Mouse (Mus musculus) embryonic facial prominence, embryonic 11.5 days (tissue): ENCODE data around the gene Lcor. TPM values are rescaled to one million over a fixed set of nuclear protein-coding genes. Genes with fewer than 3 reads are reported as not detected.

Experiments
- ATAC-seq: fragments of 200-750 bp; cut with Nextera tagmentation; replicated peaks from 2 replicates; pipeline ENCODE4 v1.8.0; 2017; ENCODE audit warnings: low read depth; ENCODE audit not compliant: insufficient number of reproducible peaks, low FRiP score, low TSS enrichment
- DNase-seq: peaks from one replicate; pipeline ENCODE4 v3.0.0-alpha.2; 2015; ENCODE audit warnings: low spot score
- H3K27ac ChIP-seq: fragments of 300-500 bp; sonication (generic); replicated peaks from 2 replicates; pipeline ENCODE4 v1.5.1; 2014; ENCODE audit warnings: mild to moderate bottlenecking, low read depth, low read length, control low read depth
- H3K27me3 ChIP-seq: fragments of 300-500 bp; sonication (generic); 2 replicates; pipeline ENCODE4 v1.6.1; 2014; ENCODE audit warnings: mild to moderate bottlenecking, low read length, moderate library complexity, mixed read lengths; ENCODE audit not compliant: control insufficient read depth, insufficient read depth
- H3K36me3 ChIP-seq: fragments of 300-500 bp; sonication (generic); replicated peaks from 2 replicates; pipeline ENCODE4 v1.6.1; 2014; ENCODE audit warnings: low read depth, mild to moderate bottlenecking, low read length, moderate library complexity, mixed read lengths; ENCODE audit not compliant: control insufficient read depth, insufficient read depth
- H3K4me1 ChIP-seq: fragments of 300-500 bp; sonication (generic); 2 replicates; pipeline ENCODE4 v1.6.1; 2014; ENCODE audit warnings: low read length, mixed read lengths; ENCODE audit not compliant: control insufficient read depth, insufficient read depth
- H3K4me2 ChIP-seq: fragments of 300-500 bp; sonication (generic); 2 replicates; pipeline ENCODE4 v1.6.1; 2014; ENCODE audit warnings: low read depth, mild to moderate bottlenecking, control low read depth, low read length, moderate library complexity
- H3K4me3 ChIP-seq: fragments of 300-500 bp; sonication (generic); 2 replicates; pipeline ENCODE4 v1.5.1; 2014; ENCODE audit warnings: low read depth, low read length, control low read depth
- H3K9ac ChIP-seq: fragments of 300-500 bp; sonication (generic); replicated peaks from 2 replicates; pipeline ENCODE4 v1.6.1; 2014; ENCODE audit warnings: mild to moderate bottlenecking, control low read depth, low read length
- H3K9me3 ChIP-seq: fragments of 300-500 bp; sonication (generic); replicated peaks from 2 replicates; pipeline ENCODE4 v1.6.1; 2016; ENCODE audit warnings: mild to moderate bottlenecking, low read length, inconsistent platforms, mixed read lengths; ENCODE audit not compliant: control insufficient read depth
- WGBS: fragments of 180-500 bp; shearing (Covaris S2); extraction: QIAGEN DNeasy Blood & Tissue Kit; methylation state at CpG from one replicate; pipeline ENCODE4 v1.1.7; 2014; 5-methylcytosine and 5-hydroxymethylcytosine counted together
- polyA plus RNA-seq: library from polyadenylated mRNA; unstranded; fragments of >200 nt; fragmentation: Nextera tagmentation; extraction: Ambion mirVana; gene quantifications from 2 replicates; pipeline ENCODE4 v1.2.1, GENCODE M21; 2014

Gene Lcor
- polyA plus RNA-seq, 1 experiment from 2014 or later = 15.4 TPM

- H3K4me1 ChIP-seq = no peaks in the 10 kb centered on the region
- H3K9ac ChIP-seq = no peak overlapping the region
- ATAC-seq (no peak), DNase-seq (no peak)
- H3K4me2 ChIP-seq = no peak overlapping the region
- WGBS = 90% methylated on average over 4 of the region's 4 CpGs
- H3K27me3 ChIP-seq = no peaks in the 10 kb centered on the region
- H3K27ac ChIP-seq = no peak overlapping the region
- H3K36me3 ChIP-seq = peaks cover 9% of the 10 kb centered on the region
- no peak overlapping the region for H3K4me3 ChIP-seq
- H3K9me3 ChIP-seq = no peaks in the 10 kb centered on the region
These were observed 97.0 kb downstream of the Lcor start for GRCm38 (mm10) chr19:41579311-41579920.

- no peaks in the 10 kb centered on the region for H3K27me3 ChIP-seq
- ATAC-seq = no peak
- no peaks in the 10 kb centered on the region for H3K9me3 ChIP-seq
- no peak for DNase-seq
- H3K4me2 ChIP-seq = no peak within 1 kb of the TSS
- 92% methylated on average over 23 of the region's 23 CpGs for WGBS
- no peak within 1 kb of the TSS for H3K27ac ChIP-seq
- peaks cover 9% of the 10 kb centered on the region for H3K36me3 ChIP-seq
- no peak within 1 kb of the TSS for H3K9ac ChIP-seq
- no peak within 1 kb of the TSS for H3K4me3 ChIP-seq
- no peaks in the 10 kb centered on the region for H3K4me1 ChIP-seq
These were observed 99.4 kb downstream of the Lcor start, which contains the start of gene Gm340 for GRCm38 (mm10) chr19:41581706-41582420. Gene Gm340 (plus strand): TSS chr19:41582370.

- no peak overlapping the region for H3K4me3 ChIP-seq
- H3K9ac ChIP-seq = no peak overlapping the region
- peaks cover 9% of the 10 kb centered on the region for H3K36me3 ChIP-seq
- WGBS = 97% methylated on average over 5 of the region's 5 CpGs
- no peak overlapping the region for H3K4me2 ChIP-seq
- no peak for ATAC-seq
- no peaks in the 10 kb centered on the region for H3K4me1 ChIP-seq
- H3K9me3 ChIP-seq = no peaks in the 10 kb centered on the region
- H3K27ac ChIP-seq = no peak overlapping the region
- H3K27me3 ChIP-seq = no peaks in the 10 kb centered on the region
- no peak for DNase-seq
These were observed 100.6 kb downstream of the Lcor start for GRCm38 (mm10) chr19:41582918-41583514.

GRCm38 (mm10) chr19:41586752-41587151 lies 104.3 kb downstream of the Lcor start:
- Histone ChIP-seq H3K9me3 (no peaks in the 10 kb centered on the region), H3K4me1 (no peaks in the 10 kb centered on the region), H3K27ac (no peak overlapping the region), H3K4me2 (no peak overlapping the region), H3K36me3 (peaks cover 9% of the 10 kb centered on the region), H3K4me3 (no peak overlapping the region), H3K27me3 (no peaks in the 10 kb centered on the region), H3K9ac (no peak overlapping the region)
- DNase-seq (no peak), ATAC-seq (no peak)
- WGBS = 94% methylated on average over 10 of the region's 10 CpGs

- ATAC-seq = no peak
- no peak overlapping the region for H3K4me3 ChIP-seq
These were observed 105.2 kb downstream of the Lcor start for GRCm38 (mm10) chr19:41587431-41588222.

GRCm38 (mm10) chr19:41589026-41589425 lies 106.6 kb downstream of the Lcor start:
- Histone ChIP-seq H3K9ac (no peak overlapping the region), H3K27ac (no peak overlapping the region), H3K4me2 (no peak overlapping the region), H3K9me3 (no peaks in the 10 kb centered on the region), H3K4me3 (no peak overlapping the region), H3K27me3 (no peaks in the 10 kb centered on the region), H3K36me3 (no peaks in the 10 kb centered on the region), H3K4me1 (no peaks in the 10 kb centered on the region)
- WGBS = 85% methylated on average over 7 of the region's 7 CpGs
- no peak for DNase-seq
- no peak for ATAC-seq

More at GRCm38 (mm10) chr19:41587431-41588222, 105.2 kb downstream of the Lcor start:
- WGBS = 87% methylated on average over 20 of the region's 20 CpGs
- Histone ChIP-seq H3K27me3 (no peaks in the 10 kb centered on the region), H3K4me2 (no peak overlapping the region), H3K9me3 (no peaks in the 10 kb centered on the region), H3K36me3 (peaks cover 3% of the 10 kb centered on the region), H3K9ac (no peak overlapping the region), H3K4me1 (no peaks in the 10 kb centered on the region), H3K27ac (no peak overlapping the region)
- DNase-seq = no peak

GRCm38 (mm10) chr19:41589681-41590080 lies 107.2 kb downstream of the Lcor start:
- no peaks in the 10 kb centered on the region for H3K9me3 ChIP-seq
- WGBS = 77% methylated on average over 8 of the region's 8 CpGs
- no peak for DNase-seq
- no peaks in the 10 kb centered on the region for H3K4me1 ChIP-seq
- no peak for ATAC-seq
- H3K4me3 ChIP-seq = no peak overlapping the region
- no peak overlapping the region for H3K9ac ChIP-seq
- H3K27ac ChIP-seq = no peak overlapping the region
- no peak overlapping the region for H3K4me2 ChIP-seq
- H3K36me3 ChIP-seq = no peaks in the 10 kb centered on the region
- no peaks in the 10 kb centered on the region for H3K27me3 ChIP-seq
